Mouse (Mus musculus) brain, embryonic 14.5 days (tissue): ENCODE measurements around the gene Sipa1.

Experiments used
- CTCF ChIP-seq: fragments of 200-500 bp; IDR thresholded peaks from 2 replicates; pipeline ENCODE4 v1.5.1; 2012; ENCODE audit warnings: inconsistent platforms, mild to moderate bottlenecking, moderate library complexity, borderline replicate concordance; ENCODE audit not compliant: insufficient read depth, insufficient read length; ENCODE audit errors: extremely low read depth
- POLR2A ChIP-seq: fragments of 200-500 bp; IDR thresholded peaks from 2 replicates; pipeline ENCODE4 v1.6.1; 2012; ENCODE audit warnings: mild to moderate bottlenecking, inconsistent platforms, borderline replicate concordance; ENCODE audit not compliant: poor library complexity, insufficient read depth, insufficient read length, severe bottlenecking; ENCODE audit errors: extremely low read depth

DNA sequence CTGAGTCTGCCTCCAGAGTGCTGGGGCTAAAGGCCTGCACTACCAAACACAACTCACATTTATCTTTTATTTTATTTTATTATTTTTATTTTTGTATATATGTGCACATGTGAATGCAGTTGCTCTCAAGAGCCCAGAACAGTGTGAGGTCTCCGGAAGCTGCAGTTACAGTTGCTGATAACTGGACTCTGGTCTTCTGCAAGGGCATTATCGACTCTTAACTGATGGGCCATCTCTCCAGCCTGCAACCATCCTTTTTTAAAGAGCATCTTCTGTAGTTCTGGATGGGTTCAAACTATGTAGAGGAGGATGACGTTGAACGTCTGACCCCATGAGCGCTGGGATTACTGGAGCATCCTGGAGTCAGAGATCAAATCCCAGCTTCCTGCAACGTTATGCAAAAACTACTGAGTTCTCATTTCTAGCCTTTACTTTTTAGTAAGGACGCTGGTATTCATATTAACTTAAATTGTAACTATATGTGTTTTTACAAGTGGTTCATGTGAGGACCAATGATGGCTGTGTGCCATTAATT lies 27.4 kb downstream of the Sipa1 start:
- no peak for TF ChIP-seq CTCF
- TF ChIP-seq POLR2A: no peak
